11 mouse cellular contexts compared by ENCODE assay signal in the genomic region with DNA sequence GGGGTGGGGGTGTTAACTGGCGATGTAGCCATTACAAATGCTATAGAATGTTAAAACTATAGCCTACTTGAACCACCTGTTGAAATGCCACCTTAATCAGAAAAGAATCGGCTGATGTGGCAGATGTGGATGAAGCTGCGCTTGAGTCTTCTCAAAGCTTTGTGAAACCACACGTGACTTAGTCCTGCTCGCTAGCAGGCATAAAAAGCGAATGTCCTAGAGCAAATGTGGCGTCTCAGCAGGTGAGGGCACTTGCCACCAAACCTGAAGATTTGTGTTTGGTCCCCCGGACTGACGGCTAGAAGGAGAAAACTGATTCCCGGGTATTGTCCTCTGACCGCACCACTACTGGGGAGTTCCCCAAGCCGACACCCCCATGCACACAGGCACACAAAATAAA.
DNase-seq lines count a peak whose midpoint lies in the region; ATAC-seq lines count a peak whose summit lies in the region.
"Had no signal": no experiment of that assay in that cellular context is flagged by ENCODE, and none has a peak within 500 bp of the region (broad histone marks: within the 10 kb centered on the region; RNA-seq: fewer than 3 reads in every experiment).

No protein-coding gene starts in this region.

- H3K27ac ChIP-seq in kidney, embryonic 16.5 days (ENCODE audit: low read length), result peak overlapping the region; percentile 86
- H3K27ac ChIP-seq in embryonic facial prominence, embryonic 14.5 days (replicated peaks; ENCODE audit: low read depth, low read length), result peak overlapping the region; percentile 86
- peak overlapping the region; percentile 87 for H3K27ac ChIP-seq in intestine, embryonic 14.5 days (ENCODE audit: low read depth)
- H3K27ac ChIP-seq in neural tube, embryonic 11.5 days (ENCODE audit: low read depth, low read length), result peak overlapping the region; percentile 69; the same call in 1 of the 2 replicates

- no peak overlapping the region for H3K9ac ChIP-seq in kidney, embryonic 16.5 days (replicated peaks; ENCODE audit: low read length)
- peak overlapping the region; percentile 21 for H3K9ac ChIP-seq in embryonic facial prominence, embryonic 14.5 days (ENCODE audit: low read depth, low read length)
- H3K9ac ChIP-seq in intestine, embryonic 14.5 days (ENCODE audit: low read length), result 0 out of 2 replicates have a peak overlapping the region, but pooled peaks have one; percentile 13
- no peak overlapping the region for H3K9ac ChIP-seq in neural tube, embryonic 11.5 days (ENCODE audit: low read length)
- H3K9ac ChIP-seq: liver, embryonic 13.5 days had no signal

- ATAC-seq in kidney, embryonic 16.5 days (ENCODE audit: low FRiP score, low TSS enrichment), result no peak
- ATAC-seq in embryonic facial prominence, embryonic 14.5 days (ENCODE audit: low read depth), result no peak
- no peak for ATAC-seq in intestine, embryonic 14.5 days (replicated peaks; ENCODE audit: low FRiP score, low TSS enrichment, low read depth)
- no peak for ATAC-seq in neural tube, embryonic 11.5 days (ENCODE audit: insufficient read depth, low FRiP score, low TSS enrichment)
- ATAC-seq: Patski had no signal

- DNase-seq in kidney, adult 11 months, result no peak
- DNase-seq in embryonic facial prominence, embryonic 14.5 days (ENCODE audit: low spot score), result no peak
- DNase-seq in intestine, embryonic 14.5 days (ENCODE audit: low spot score), result no peak
- DNase-seq in neural tube, embryonic 11.5 days (ENCODE audit: low spot score), result no peak
- DNase-seq in left cerebral cortex, postnatal 36 days (ENCODE audit: low spot score in 2 of 2), result no peak
- no peak for DNase-seq in left cerebral cortex, postnatal 14 days (ENCODE audit: low spot score in 2 of 2)
- DNase-seq: cerebellum, postnatal 36 days; liver, embryonic 13.5 days; spleen, adult 18-20 months had no signal

- H3K4me1 ChIP-seq in kidney, embryonic 16.5 days (ENCODE audit: insufficient read depth, low read length), result peaks cover 47% of the 10 kb centered on the region
- peaks cover 43% of the 10 kb centered on the region for H3K4me1 ChIP-seq in embryonic facial prominence, embryonic 14.5 days (ENCODE audit: control insufficient read depth, insufficient read depth, low read length)
- peaks cover 30% of the 10 kb centered on the region for H3K4me1 ChIP-seq in intestine, embryonic 14.5 days (replicated peaks; ENCODE audit: control insufficient read depth, insufficient read depth, low read length)
- H3K4me1 ChIP-seq in neural tube, embryonic 11.5 days (ENCODE audit: control insufficient read depth, insufficient read depth, low read length), result peaks cover 32% of the 10 kb centered on the region
- H3K4me1 ChIP-seq: liver, embryonic 13.5 days had no signal

- peak overlapping the region; percentile 71 for H3K4me2 ChIP-seq in kidney, embryonic 16.5 days (replicated peaks; ENCODE audit: low read depth, low read length)
- peak overlapping the region; percentile 71 for H3K4me2 ChIP-seq in embryonic facial prominence, embryonic 14.5 days (ENCODE audit: low read depth, low read length)
- H3K4me2 ChIP-seq in intestine, embryonic 14.5 days (ENCODE audit: low read length), result peak overlapping the region; percentile 62
- 0 out of 2 replicates have a peak overlapping the region, but pooled peaks have one; percentile 12 for H3K4me2 ChIP-seq in neural tube, embryonic 11.5 days (ENCODE audit: low read depth)

- intact Hi-C loops in left cerebral cortex, postnatal 36 days (cut with DNase I), result loop anchor here (10.0 kb wide), 1 partner anchor 485 kb away; no protein-coding TSS in a partner anchor
- intact Hi-C loops in left cerebral cortex, postnatal 14 days (cut with DNase I), result no loop called here

- no peak overlapping the region for H3K4me3 ChIP-seq in kidney, embryonic 16.5 days (ENCODE audit: low read length)
- H3K4me3 ChIP-seq in embryonic facial prominence, embryonic 14.5 days (ENCODE audit: low read depth, low read length), result peak overlapping the region; percentile 45
- no peak overlapping the region for H3K4me3 ChIP-seq in intestine, embryonic 14.5 days (ENCODE audit: low read depth, low read length)
- H3K4me3 ChIP-seq in neural tube, embryonic 11.5 days (ENCODE audit: low read depth, low read length), result no peak overlapping the region
- H3K4me3 ChIP-seq: liver, embryonic 13.5 days had no signal

- no peaks in the 10 kb centered on the region for H3K36me3 ChIP-seq in kidney, embryonic 16.5 days (ENCODE audit: insufficient read depth, low read length)
- no peaks in the 10 kb centered on the region for H3K36me3 ChIP-seq in embryonic facial prominence, embryonic 14.5 days (ENCODE audit: control insufficient read depth, insufficient read depth, low read length)
- H3K36me3 ChIP-seq in intestine, embryonic 14.5 days (ENCODE audit: control insufficient read depth, insufficient read depth, low read length), result no peaks in the 10 kb centered on the region
- H3K36me3 ChIP-seq in neural tube, embryonic 11.5 days (ENCODE audit: control insufficient read depth, insufficient read depth, low read length), result no peaks in the 10 kb centered on the region
- H3K36me3 ChIP-seq: liver, embryonic 13.5 days had no signal

- H3K27me3 ChIP-seq in kidney, embryonic 16.5 days (ENCODE audit: insufficient read depth, low read length), result no peaks in the 10 kb centered on the region
- no peaks in the 10 kb centered on the region for H3K27me3 ChIP-seq in embryonic facial prominence, embryonic 14.5 days (replicated peaks; ENCODE audit: control insufficient read depth, insufficient read depth, low read length)
- no peaks in the 10 kb centered on the region for H3K27me3 ChIP-seq in intestine, embryonic 14.5 days (replicated peaks; ENCODE audit: control insufficient read depth, insufficient read depth, low read length)
- no peaks in the 10 kb centered on the region for H3K27me3 ChIP-seq in neural tube, embryonic 11.5 days (ENCODE audit: control insufficient read depth, insufficient read depth, low read length)
- H3K27me3 ChIP-seq: Patski had no signal

- WGBS in kidney, embryonic 16.5 days, result 44% methylated on average over 12 of the region's 12 CpGs
- 27% methylated on average over 12 of the region's 12 CpGs for WGBS in embryonic facial prominence, embryonic 14.5 days
- WGBS in intestine, embryonic 14.5 days, result 53% methylated on average over 12 of the region's 12 CpGs
- 47% methylated on average over 12 of the region's 12 CpGs for WGBS in neural tube, embryonic 11.5 days

- no peaks in the 10 kb centered on the region for H3K9me3 ChIP-seq in kidney, embryonic 16.5 days (ENCODE audit: low read length)
- H3K9me3 ChIP-seq in embryonic facial prominence, embryonic 14.5 days (ENCODE audit: control insufficient read depth, low read length), result no peaks in the 10 kb centered on the region
- H3K9me3 ChIP-seq in intestine, embryonic 14.5 days (ENCODE audit: control insufficient read depth, low read length), result no peaks in the 10 kb centered on the region
- H3K9me3 ChIP-seq in neural tube, embryonic 11.5 days (ENCODE audit: control insufficient read depth, low read length), result no peaks in the 10 kb centered on the region
- H3K9me3 ChIP-seq: liver, embryonic 13.5 days had no signal

Comparison
In these comparisons a context has a peak if more than half of its experiments do, and no peak if none do; other contexts are left out.
1. H3K4me2 ChIP-seq: peak in every context shown above with its lines; median percentile 71 in kidney, embryonic 16.5 days; 71 in embryonic facial prominence, embryonic 14.5 days; 62 in intestine, embryonic 14.5 days; 12 in neural tube, embryonic 11.5 days.
2. H3K9ac ChIP-seq: peak in embryonic facial prominence, embryonic 14.5 days (single experiment) and intestine, embryonic 14.5 days (single experiment); none in kidney, embryonic 16.5 days (single experiment) and neural tube, embryonic 11.5 days (single experiment).
3. Peak in every context shown above with its lines, with median percentiles within 50 percentile points of each other: H3K27ac ChIP-seq.